Mouse (Mus musculus) ES-E14 (cell line): ENCODE measurements around the gene 1700024G13Rik.

ENCODE experiments used
- CHD2 ChIP-seq: IDR thresholded peaks from 2 replicates; pipeline ENCODE4 v1.6.1; 2014; ENCODE audit warnings: mild to moderate bottlenecking, low read depth, low read length, inconsistent platforms
- MAFK ChIP-seq: IDR thresholded peaks from 2 replicates; pipeline ENCODE4 v1.6.1; 2014; ENCODE audit warnings: mild to moderate bottlenecking, low read depth, low read length, inconsistent platforms; ENCODE audit not compliant: insufficient read depth
- ZC3H11A ChIP-seq: IDR thresholded peaks from 2 replicates; pipeline ENCODE4 v1.6.1; 2012; ENCODE audit warnings: low read depth, mild to moderate bottlenecking, inconsistent platforms, low read length, borderline replicate concordance
- ZNF384 ChIP-seq: IDR thresholded peaks from 2 replicates; pipeline ENCODE4 v1.6.1; 2012; ENCODE audit warnings: low read depth, low read length, inconsistent platforms

DNA sequence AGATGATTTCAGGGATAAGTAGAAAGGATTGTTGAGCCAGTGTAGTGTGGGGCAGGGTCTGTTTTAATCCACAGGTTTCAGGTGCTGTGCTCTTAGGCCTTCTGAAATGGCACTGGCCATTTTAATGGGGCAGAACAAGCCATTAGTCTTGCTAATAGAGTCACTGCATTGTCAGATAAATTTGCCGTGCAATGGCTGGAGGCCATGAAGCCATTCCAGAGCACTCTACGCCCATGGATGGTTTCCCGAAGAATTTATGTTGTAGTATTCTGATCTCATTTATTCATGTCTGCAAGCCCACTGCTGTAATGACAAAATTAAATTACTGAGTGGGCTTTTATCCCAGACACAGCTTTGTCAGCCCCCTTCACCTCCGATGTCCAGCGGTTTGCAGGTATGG is 21.9 kb upstream of the 1700024G13Rik start:
- TF ChIP-seq CHD2 (no peak), MAFK (no peak), ZC3H11A (no peak), ZNF384 (no peak)
